Mouse (Mus musculus): ENCODE measurements at regions not wholly inside any gene's neighbourhood (a gene's known extent, or its start where the extent isn't known, plus 50 kb on each side); places are given as distances from the start of the nearest gene placed in this dataset.

- ATAC-seq (replicated peaks; ENCODE audit: low FRiP score, poor library complexity, severe bottlenecking), result no peak
These were observed 51.8 kb upstream of the Sv2b start for GRCm38 (mm10) chr7:75360874-75361273.

- ATAC-seq (replicated peaks; ENCODE audit: low FRiP score, poor library complexity, severe bottlenecking), result no peak
These were observed 53.5 kb upstream of the Sv2b start for GRCm38 (mm10) chr7:75362541-75362940.

DNA sequence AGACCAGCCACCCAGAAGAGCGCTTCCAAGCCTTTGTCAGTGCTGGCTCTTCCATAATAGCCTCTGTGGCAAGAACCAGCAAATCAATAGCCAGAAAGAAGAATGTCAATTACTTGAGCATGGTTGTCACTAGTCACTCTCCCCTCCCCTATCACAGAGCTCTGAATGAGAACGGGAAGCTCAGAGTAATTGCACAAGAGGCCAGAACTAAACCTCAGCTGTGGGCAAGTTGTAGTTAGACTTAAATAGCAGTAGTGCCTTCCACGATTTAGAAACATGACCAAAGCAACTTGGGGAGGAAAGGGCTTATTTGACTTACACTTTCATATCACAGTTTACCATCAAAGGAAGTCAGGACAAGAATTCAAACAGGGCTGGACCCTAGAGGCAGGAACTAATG, 56.4 kb upstream of the Sv2b start:
- ATAC-seq (replicated peaks; ENCODE audit: low FRiP score, poor library complexity, severe bottlenecking), result no peak

- peak; percentile 69 for ATAC-seq (replicated peaks; ENCODE audit: low FRiP score, poor library complexity, severe bottlenecking)
These were observed 57.3 kb upstream of the Sv2b start for GRCm38 (mm10) chr7:75366285-75366882.

- no peak for ATAC-seq (replicated peaks; ENCODE audit: low FRiP score, poor library complexity, severe bottlenecking)
These were observed 59.3 kb upstream of the Sv2b start for GRCm38 (mm10) chr7:75368315-75368714.

GRCm38 (mm10) chr7:75369366-75369765, 60.3 kb upstream of the Sv2b start:
- no peak for ATAC-seq (replicated peaks; ENCODE audit: low FRiP score, poor library complexity, severe bottlenecking)

GRCm38 (mm10) chr7:75370595-75371519, 61.8 kb upstream of the Sv2b start:
- ATAC-seq (replicated peaks; ENCODE audit: low FRiP score, poor library complexity, severe bottlenecking), result no peak

- no peak for ATAC-seq (replicated peaks; ENCODE audit: low FRiP score, poor library complexity, severe bottlenecking)
These were observed 62.4 kb upstream of the Sv2b start for GRCm38 (mm10) chr7:75371520-75371876.

DNA sequence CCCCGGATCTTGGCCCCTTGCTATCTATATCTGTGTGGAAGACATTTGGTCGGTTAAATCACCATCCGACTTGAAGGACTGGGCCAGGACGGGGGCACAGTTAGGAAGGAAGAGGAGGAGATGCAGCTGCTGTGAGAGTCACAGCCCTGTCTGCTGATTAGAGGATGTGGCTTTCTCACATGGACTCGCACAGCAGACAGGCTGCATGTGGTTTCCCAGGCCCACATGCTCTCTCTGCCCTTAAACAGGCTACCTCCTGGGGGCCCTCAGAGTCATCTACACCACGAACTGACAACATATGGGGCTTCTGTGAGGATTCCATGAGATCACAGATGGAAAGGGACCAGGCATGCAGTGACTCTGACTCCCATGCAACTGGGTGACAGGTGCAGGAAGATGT, 62.9 kb upstream of the Sv2b start:
- no peak for ATAC-seq (replicated peaks; ENCODE audit: low FRiP score, poor library complexity, severe bottlenecking)

DNA sequence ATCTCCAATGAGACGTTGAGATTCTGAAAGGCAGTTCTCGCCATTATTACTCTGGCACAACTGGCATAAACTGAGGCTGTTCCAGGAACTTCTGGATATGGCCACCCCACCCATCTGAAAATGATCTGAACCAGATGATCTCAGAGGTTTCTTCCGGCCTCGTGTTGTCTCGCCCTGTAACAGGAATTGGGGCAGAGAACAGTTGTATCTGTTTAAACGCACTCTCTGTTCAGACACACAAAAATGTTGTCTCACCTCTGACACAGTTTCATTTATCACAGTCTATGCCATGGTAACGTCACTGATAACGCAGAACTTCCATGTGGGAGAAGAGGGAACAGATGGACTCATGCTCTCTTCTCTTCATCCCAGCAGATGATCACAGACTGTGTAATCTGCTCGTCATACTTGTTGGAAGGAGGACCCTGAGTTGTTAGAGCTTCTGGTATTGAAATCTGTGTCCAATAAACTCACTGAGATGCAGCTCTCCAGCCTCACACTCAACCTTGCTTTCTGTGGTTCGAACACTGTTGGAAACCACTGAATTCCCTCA, 63.9 kb upstream of the Sv2b start:
- no peak for ATAC-seq (replicated peaks; ENCODE audit: low FRiP score, poor library complexity, severe bottlenecking)

DNA sequence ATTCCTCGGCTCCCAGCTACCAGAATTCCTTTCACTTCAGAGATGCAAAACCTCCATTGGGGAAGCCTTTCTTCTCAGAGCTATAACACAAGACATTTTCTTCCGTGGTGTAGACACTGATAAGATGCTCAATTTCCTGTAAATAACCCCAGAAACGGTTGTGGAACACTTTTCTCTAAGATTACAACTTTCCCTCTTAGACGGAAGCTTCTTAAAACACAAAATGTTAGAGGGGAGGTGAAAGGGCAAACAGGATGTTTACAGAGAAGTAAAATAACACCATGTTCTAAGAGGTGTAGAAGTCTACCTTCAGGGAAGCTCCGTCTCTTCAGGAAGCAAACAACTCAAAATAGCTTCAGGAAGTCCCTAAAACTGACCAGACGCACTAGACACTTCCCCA, 65.4 kb upstream of the Sv2b start:
- no peak for ATAC-seq (replicated peaks; ENCODE audit: low FRiP score, poor library complexity, severe bottlenecking)

- ATAC-seq (replicated peaks; ENCODE audit: low FRiP score, poor library complexity, severe bottlenecking), result no peak
These were observed 70.5 kb upstream of the Sv2b start for GRCm38 (mm10) chr7:75379595-75379994.

- ATAC-seq (replicated peaks; ENCODE audit: low FRiP score, poor library complexity, severe bottlenecking), result no peak
These were observed 70.8 kb upstream of the Akap13 start for GRCm38 (mm10) chr7:75384506-75384911.

DNA sequence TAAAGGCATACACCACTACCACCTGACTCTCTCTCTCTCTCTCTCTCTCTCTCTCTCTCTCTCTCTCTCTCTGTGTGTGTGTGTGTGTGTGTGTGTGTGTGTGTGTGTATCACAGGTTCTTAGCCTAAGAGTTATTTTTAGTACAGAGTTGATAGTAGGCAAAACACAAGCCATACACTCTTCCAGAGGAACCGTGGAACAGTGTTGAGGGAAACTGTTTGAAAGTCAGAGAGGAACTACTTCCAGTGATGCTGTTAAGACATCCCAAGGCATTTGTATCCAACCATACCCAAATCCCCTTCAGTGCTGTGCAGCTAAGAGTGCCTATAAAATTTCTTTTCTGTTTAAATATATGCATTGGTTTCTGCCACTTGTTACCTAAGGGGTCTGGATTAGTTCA, 68.3 kb upstream of the Akap13 start:
- ATAC-seq (replicated peaks; ENCODE audit: low FRiP score, poor library complexity, severe bottlenecking), result no peak

GRCm38 (mm10) chr7:75387821-75388431, 67.4 kb upstream of the Akap13 start:
- no peak for ATAC-seq (replicated peaks; ENCODE audit: low FRiP score, poor library complexity, severe bottlenecking)

- ATAC-seq (replicated peaks; ENCODE audit: low FRiP score, poor library complexity, severe bottlenecking), result peak; percentile 94
These were observed 65.2 kb upstream of the Akap13 start for GRCm38 (mm10) chr7:75390162-75390561.

GRCm38 (mm10) chr7:75392783-75393182, 62.6 kb upstream of the Akap13 start:
- ATAC-seq (replicated peaks; ENCODE audit: low FRiP score, poor library complexity, severe bottlenecking), result no peak

DNA sequence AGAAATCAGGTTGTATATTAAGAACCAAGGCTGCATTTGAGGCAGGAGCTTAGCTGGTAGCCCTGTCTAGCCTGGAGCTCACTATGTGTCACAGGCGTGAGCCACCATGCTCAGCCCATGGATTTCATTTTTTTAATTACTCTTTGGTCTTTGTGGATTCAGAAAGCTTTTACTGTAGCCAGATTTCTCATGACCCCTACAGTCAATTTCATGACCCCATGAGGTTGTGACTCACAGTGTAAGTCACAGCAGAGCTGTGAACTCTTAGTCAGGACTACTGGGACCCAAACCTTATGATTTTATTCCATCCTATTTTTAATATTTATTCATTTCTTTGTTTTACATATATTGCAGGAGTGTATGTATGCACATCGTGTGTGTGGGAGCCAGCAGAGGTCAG, 61.9 kb upstream of the Akap13 start:
- ATAC-seq (replicated peaks; ENCODE audit: low FRiP score, poor library complexity, severe bottlenecking), result no peak

DNA sequence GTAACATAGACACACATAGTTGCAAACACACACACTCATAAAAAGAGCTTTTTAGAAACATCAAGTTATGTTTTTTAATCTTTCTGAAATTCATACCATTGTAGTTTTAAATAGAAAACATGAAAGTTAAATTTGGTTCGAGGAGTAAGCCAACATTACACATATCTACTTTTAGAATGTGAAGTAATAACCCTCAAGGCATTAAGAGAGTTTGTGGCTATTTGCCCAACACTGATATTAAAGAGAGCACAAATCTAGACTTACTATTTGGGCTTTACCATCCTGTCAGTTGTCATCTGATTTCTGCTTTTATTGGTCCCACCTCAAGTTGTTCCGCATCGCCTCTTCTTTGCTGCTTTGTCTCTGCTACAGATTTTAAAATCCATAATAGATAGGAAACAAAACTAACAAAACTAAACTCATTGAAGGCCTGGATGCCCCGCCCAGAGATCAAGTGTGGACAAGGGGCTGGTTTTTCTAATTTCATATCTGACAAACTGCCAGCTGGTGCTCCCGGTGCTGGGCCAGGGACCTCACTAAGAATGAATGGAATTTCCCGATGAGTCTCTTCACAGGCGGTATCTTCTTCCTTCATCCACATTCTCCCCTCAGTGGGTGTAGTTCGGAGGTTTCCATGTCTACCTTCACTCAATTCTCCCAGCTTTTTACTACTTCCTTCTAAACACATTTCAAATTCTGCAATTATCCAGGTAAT, 60.3 kb upstream of the Akap13 start:
- no peak for ATAC-seq (replicated peaks; ENCODE audit: low FRiP score, poor library complexity, severe bottlenecking)

- no peak for ATAC-seq (replicated peaks; ENCODE audit: low FRiP score, poor library complexity, severe bottlenecking)
These were observed 57.8 kb upstream of the Akap13 start for GRCm38 (mm10) chr7:75397559-75397958.
